Mouse (Mus musculus): Measurements from ENCODE around the gene Nxt2. TPM values are rescaled to one million over a fixed set of nuclear protein-coding genes. Genes with fewer than 3 reads are reported as not detected.
"Not testable (repeated sequence)": the region's sequence is repeated elsewhere in the genome, so short reads cannot be mapped to it uniquely, and the experiment has no call there.

Gene Nxt2
- polyA plus RNA-seq, 1 experiment from 2014 or later, result 26.7 TPM

DNA sequence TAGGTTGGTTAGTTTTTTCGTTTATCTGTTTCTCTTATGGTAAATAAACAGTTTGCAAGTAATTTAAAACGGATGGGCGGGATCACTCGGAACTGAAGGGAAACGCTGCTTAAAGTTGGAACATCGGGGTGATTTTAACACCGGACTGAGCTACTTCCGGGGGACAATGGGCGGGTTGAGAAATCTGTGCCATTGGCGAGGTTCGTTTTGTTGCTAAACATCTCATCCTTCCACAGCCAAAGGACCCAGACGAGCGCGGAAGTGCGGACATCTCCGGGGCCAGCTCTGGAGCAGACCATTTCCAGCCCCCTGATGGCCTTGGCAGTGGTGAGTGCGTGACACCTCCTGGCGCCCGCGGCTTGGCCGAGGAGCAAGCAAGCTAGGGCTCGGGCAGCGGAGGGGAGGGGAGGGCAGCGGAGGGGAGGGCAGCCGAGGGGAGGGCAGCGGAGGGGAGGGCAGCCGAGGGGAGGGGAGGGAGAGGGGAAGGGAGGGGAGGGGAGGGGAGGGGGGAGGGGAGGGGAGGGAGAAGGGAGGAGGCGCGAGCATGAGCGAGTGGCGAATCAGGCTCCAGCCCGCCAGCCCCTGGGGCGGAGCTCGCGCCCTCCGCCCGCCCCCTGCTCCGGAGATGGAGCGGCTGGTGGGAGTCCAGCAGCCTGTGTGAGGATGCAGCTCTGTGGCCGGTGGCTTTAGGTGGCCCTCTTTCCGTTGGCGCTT, 1.6 kb downstream of the Nxt2 start:
- Histone ChIP-seq H3K27ac (ENCODE audit: low read length) (peak overlapping the region; percentile 95), H3K9me3 (ENCODE audit: low read length) (no peaks in the 10 kb centered on the region), H3K4me2 (replicated peaks; ENCODE audit: low read depth, low read length) (peak overlapping the region; percentile 56), H3K4me3 (ENCODE audit: low read length) (peak overlapping the region; percentile 59), H3K36me3 (ENCODE audit: insufficient read depth, low read length) (no peaks in the 10 kb centered on the region), H3K4me1 (ENCODE audit: insufficient read depth, low read length) (no peaks in the 10 kb centered on the region), H3K9ac (replicated peaks; ENCODE audit: low read length) (peak overlapping the region; percentile 67), H3K27me3 (ENCODE audit: insufficient read depth, low read length) (no peaks in the 10 kb centered on the region)
- ATAC-seq (ENCODE audit: low FRiP score, low TSS enrichment), result peak; percentile 99
- 26% methylated on average over 32 of the region's 42 CpGs for WGBS

DNA sequence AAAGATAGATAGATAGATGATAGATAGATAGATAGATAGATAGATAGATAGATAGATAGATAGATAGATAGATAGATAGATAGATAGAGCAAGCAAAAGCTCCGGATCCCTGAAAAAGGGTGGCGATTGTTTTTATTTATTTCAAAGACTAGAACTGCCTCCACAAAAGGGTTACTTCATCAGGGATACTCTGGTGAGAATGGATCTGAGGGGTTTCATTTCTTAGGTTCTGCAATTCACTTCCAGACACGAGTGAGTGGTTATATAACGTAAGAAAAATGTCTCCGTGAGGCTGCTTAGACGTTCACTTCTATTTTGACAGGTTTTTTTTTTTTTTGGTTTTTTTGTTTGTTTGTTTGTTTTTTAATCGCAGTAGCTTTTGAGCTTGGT, 2.2 kb downstream of the Nxt2 start:
- 42% methylated on average over 7 of the region's 7 CpGs for WGBS
- H3K9ac ChIP-seq (replicated peaks; ENCODE audit: low read length), result no peak overlapping the region

DNA sequence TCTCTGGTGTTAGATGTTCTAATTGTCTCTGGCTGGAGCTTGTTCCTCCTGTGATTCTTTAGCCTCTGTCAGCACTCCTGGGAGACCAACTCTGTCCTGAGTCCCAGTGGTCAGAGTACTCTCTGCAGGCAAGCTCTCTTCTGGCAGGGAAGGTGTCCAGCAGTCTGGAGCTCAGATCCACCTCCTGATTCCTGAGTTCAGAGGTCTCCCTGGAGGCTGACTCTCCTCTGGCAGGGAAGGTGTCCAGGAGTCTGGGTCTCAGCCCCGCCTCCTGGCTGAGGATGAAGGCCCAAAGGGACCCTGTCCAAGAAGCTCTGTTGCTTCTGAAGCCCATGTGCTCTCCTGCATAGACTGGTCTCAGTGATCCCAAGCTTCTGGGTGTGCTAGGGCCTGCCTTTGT, 9.6 kb downstream of the Nxt2 start:
- not testable (repeated sequence) for ATAC-seq (ENCODE audit: low FRiP score, low TSS enrichment); H3K4me2 ChIP-seq (replicated peaks; ENCODE audit: low read depth, low read length); H3K36me3 ChIP-seq (ENCODE audit: insufficient read depth, low read length); H3K9me3 ChIP-seq (ENCODE audit: low read length); H3K4me1 ChIP-seq (ENCODE audit: insufficient read depth, low read length); H3K4me3 ChIP-seq (ENCODE audit: low read length); H3K27ac ChIP-seq (ENCODE audit: low read length); H3K9ac ChIP-seq (replicated peaks; ENCODE audit: low read length); H3K27me3 ChIP-seq (ENCODE audit: insufficient read depth, low read length)
- 88% methylated on average over 1 of the region's 1 CpGs for WGBS

More for the DNA sequence above, 2.2 kb downstream of the Nxt2 start:
- Histone ChIP-seq H3K4me2 (replicated peaks; ENCODE audit: low read depth, low read length) (peak overlapping the region; percentile 56), H3K4me1 (ENCODE audit: insufficient read depth, low read length) (no peaks in the 10 kb centered on the region), H3K9me3 (ENCODE audit: low read length) (no peaks in the 10 kb centered on the region), H3K27ac (ENCODE audit: low read length) (no peak overlapping the region), H3K36me3 (ENCODE audit: insufficient read depth, low read length) (no peaks in the 10 kb centered on the region), H3K27me3 (ENCODE audit: insufficient read depth, low read length) (no peaks in the 10 kb centered on the region), H3K4me3 (ENCODE audit: low read length) (peak overlapping the region; percentile 59)
- ATAC-seq (ENCODE audit: low FRiP score, low TSS enrichment), result no peak

DNA sequence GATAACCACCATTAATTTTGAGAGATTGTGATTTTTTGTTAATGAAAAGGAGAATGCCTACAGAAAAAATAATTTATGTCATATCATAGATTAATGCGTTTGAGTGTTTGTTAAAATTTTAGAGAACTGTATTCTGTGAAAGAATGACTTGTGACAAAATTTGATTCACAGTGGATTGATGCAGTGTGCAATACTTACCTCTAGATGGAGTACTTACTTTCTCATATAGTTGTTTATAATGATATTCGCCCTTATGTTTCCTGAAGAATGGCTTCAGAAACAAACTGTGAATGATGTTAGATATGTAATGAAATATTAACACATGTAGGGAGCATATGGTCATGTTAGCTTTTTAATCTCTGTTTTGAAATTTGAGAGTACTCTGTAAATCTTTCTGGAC, 10.5 kb downstream of the Nxt2 start:
- Histone ChIP-seq H3K36me3 (ENCODE audit: insufficient read depth, low read length) (no peaks in the 10 kb centered on the region), H3K4me3 (ENCODE audit: low read length) (no peak overlapping the region), H3K27ac (ENCODE audit: low read length) (no peak overlapping the region), H3K4me2 (replicated peaks; ENCODE audit: low read depth, low read length) (no peak overlapping the region), H3K9me3 (ENCODE audit: low read length) (no peaks in the 10 kb centered on the region), H3K4me1 (ENCODE audit: insufficient read depth, low read length) (no peaks in the 10 kb centered on the region), H3K9ac (replicated peaks; ENCODE audit: low read length) (no peak overlapping the region), H3K27me3 (ENCODE audit: insufficient read depth, low read length) (0 out of 2 replicates have a peak, but pooled peaks cover 3% of the 10 kb centered on the region)
- ATAC-seq (ENCODE audit: low FRiP score, low TSS enrichment), result no peak
- WGBS, result 56% methylated on average over 2 of the region's 2 CpGs

DNA sequence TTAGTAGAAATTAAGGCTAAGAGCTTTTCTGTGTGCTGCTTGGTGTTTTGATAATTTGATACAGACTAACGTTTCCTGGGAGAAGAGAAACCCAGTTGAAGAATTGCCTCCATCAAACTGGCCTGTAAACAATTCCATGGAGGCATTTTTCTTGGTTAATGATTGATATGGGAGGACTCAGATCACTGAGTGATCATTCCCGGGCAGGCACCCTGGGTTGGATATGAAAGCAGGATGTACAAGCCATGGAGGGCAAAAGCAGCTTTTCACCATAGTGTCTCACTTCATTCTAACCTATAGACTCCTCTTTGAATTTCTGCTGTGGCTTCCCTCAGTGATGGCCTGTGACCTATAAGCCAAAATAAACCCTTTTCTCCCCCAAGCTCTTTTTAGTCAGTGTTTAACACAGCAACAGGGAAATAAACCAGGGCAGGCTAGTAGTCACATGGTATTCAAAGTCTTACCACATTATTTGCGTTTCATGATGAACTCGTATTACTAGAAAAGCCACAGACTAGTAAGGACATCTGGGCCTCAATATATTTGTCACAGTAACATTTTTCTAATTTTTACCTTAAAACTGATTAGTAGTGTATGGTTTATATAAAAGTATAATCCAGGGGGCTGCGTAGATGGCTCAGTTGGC, 19.2 kb downstream of the Nxt2 start:
- H3K9ac ChIP-seq (replicated peaks; ENCODE audit: low read length), result no peak overlapping the region
- no peak overlapping the region for H3K4me2 ChIP-seq (replicated peaks; ENCODE audit: low read depth, low read length)
- H3K27me3 ChIP-seq (ENCODE audit: insufficient read depth, low read length), result peaks cover 6% of the 10 kb centered on the region; the same call in 1 of the 2 replicates
- H3K36me3 ChIP-seq (ENCODE audit: insufficient read depth, low read length), result no peaks in the 10 kb centered on the region
- no peaks in the 10 kb centered on the region for H3K9me3 ChIP-seq (ENCODE audit: low read length)
- 70% methylated on average over 5 of the region's 5 CpGs for WGBS
- H3K4me3 ChIP-seq (ENCODE audit: low read length), result no peak overlapping the region
- no peak overlapping the region for H3K27ac ChIP-seq (ENCODE audit: low read length)
- no peak for ATAC-seq (ENCODE audit: low FRiP score, low TSS enrichment)
- no peaks in the 10 kb centered on the region for H3K4me1 ChIP-seq (ENCODE audit: insufficient read depth, low read length)

DNA sequence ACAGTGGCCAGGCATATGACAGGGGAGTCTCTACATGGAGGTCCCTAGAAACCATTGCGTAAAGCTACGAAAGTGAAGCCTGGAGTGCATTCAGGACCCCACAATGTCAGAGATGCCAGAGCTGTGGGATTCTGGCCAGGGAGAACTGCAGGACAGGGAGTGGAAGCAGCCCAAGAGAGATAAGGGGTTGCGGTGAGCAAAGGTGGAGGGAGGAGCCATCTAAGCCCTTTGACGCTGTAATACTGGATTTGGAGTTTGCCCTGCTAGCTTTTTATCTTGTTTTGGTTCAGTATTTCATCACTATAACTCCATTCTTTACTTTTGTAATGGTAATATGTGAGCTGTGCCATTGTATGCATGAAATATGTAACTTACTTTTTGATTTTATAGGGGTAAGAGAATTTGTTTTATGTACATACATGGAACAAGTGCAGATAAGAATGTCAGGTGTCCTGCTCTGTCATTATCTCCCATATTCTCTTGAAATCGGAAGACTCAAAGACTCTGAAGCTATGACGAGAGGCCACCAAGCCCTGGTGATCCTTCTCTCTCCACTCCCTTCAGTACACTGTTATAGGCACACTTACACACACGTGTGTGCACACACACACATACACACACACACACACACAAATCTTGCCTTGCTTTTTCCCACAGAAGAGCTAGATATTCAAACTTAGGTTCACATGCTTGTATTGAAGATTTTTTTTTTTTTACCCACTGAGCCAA, 23.6 kb downstream of the Nxt2 start:
- no peak for ATAC-seq (ENCODE audit: low FRiP score, low TSS enrichment)
- 84% methylated on average over 7 of the region's 7 CpGs for WGBS

DNA sequence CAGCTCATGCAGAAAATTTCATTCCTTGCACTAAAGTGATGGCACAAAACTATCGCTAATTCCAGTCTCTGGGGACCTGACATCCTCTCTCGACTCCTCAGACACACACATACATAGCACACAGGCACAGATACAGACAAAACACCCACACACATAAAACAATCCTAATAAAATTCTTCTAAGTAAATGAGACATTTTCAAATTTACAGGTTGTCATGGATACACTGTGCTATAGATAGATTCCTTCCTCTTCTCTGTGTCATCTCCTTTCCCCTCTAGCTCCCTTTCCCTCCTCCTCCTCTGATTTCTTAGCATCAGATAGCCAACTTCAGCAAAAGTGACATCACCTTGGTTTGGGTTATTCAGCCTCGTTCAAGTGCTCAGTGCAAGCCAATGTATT, 49.5 kb downstream of the Nxt2 start:
- Histone ChIP-seq H3K36me3 (ENCODE audit: insufficient read depth, low read length) (no peaks in the 10 kb centered on the region), H3K9me3 (ENCODE audit: low read length) (no peaks in the 10 kb centered on the region), H3K27ac (ENCODE audit: low read length) (no peak overlapping the region), H3K4me3 (ENCODE audit: low read length) (no peak overlapping the region), H3K9ac (replicated peaks; ENCODE audit: low read length) (no peak overlapping the region), H3K4me1 (ENCODE audit: insufficient read depth, low read length) (no peaks in the 10 kb centered on the region), H3K4me2 (replicated peaks; ENCODE audit: low read depth, low read length) (no peak overlapping the region), H3K27me3 (ENCODE audit: insufficient read depth, low read length) (peaks cover 20% of the 10 kb centered on the region)
- WGBS, result 56% methylated on average over 3 of the region's 3 CpGs
- no peak for ATAC-seq (ENCODE audit: low FRiP score, low TSS enrichment)

More for the DNA sequence above, 23.6 kb downstream of the Nxt2 start:
- Histone ChIP-seq H3K4me1 (ENCODE audit: insufficient read depth, low read length) (no peaks in the 10 kb centered on the region), H3K27me3 (ENCODE audit: insufficient read depth, low read length) (peaks cover 6% of the 10 kb centered on the region; the same call in 1 of the 2 replicates), H3K9me3 (ENCODE audit: low read length) (no peaks in the 10 kb centered on the region), H3K4me3 (ENCODE audit: low read length) (no peak overlapping the region), H3K9ac (replicated peaks; ENCODE audit: low read length) (no peak overlapping the region), H3K4me2 (replicated peaks; ENCODE audit: low read depth, low read length) (no peak overlapping the region), H3K36me3 (ENCODE audit: insufficient read depth, low read length) (no peaks in the 10 kb centered on the region), H3K27ac (ENCODE audit: low read length) (no peak overlapping the region)

DNA sequence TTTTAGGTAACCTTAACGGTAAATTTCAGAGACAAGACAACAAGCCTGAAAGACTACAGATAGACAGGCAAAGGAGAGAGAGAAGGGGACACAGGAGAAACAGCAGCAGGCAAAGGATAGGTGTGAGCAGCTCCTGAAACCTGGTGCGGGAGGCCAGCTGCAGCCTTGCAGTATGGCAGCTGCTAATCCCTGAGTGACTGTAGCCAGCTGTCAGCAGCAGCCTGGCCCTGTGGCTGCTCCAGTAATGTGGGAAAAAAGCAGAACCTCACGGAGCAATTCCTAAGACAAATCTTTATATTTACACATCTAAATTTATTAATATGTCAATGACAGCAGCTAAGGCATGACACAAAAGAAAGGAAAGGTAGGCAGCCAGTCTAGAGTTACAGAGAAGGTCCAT, 50.0 kb downstream of the Nxt2 start:
- ATAC-seq (ENCODE audit: low FRiP score, low TSS enrichment), result no peak
- H3K4me2 ChIP-seq (replicated peaks; ENCODE audit: low read depth, low read length), result no peak overlapping the region
- no peak overlapping the region for H3K9ac ChIP-seq (replicated peaks; ENCODE audit: low read length)
- H3K4me1 ChIP-seq (ENCODE audit: insufficient read depth, low read length), result no peaks in the 10 kb centered on the region
- H3K36me3 ChIP-seq (ENCODE audit: insufficient read depth, low read length), result no peaks in the 10 kb centered on the region
- no peaks in the 10 kb centered on the region for H3K9me3 ChIP-seq (ENCODE audit: low read length)
- no peak overlapping the region for H3K4me3 ChIP-seq (ENCODE audit: low read length)
- peaks cover 18% of the 10 kb centered on the region for H3K27me3 ChIP-seq (ENCODE audit: insufficient read depth, low read length)
- no peak overlapping the region for H3K27ac ChIP-seq (ENCODE audit: low read length)
- 41% methylated on average over 3 of the region's 3 CpGs for WGBS

DNA sequence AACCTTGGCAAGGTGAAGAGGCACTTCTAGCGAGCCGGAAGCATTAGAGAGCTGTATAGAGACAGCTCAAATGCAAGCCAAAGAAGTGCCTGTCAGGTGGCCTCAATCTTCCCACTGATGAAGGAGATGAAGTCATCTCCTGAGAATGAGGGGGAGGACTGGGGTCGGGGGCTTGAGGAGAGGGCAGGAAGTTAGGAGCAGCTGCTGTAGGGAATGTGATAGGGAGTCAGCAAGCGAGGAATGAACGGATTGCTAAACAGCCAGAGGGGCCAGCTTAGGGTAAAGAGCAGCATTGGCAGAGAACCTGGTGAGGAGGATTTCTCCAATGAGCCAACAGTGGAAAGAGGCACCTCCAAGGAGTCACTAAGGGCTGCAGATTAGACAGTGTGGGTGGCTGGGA, 59.3 kb downstream of the Nxt2 start:
- Histone ChIP-seq H3K4me2 (replicated peaks; ENCODE audit: low read depth, low read length) (no peak overlapping the region), H3K4me3 (ENCODE audit: low read length) (no peak overlapping the region), H3K9me3 (ENCODE audit: low read length) (no peaks in the 10 kb centered on the region), H3K9ac (replicated peaks; ENCODE audit: low read length) (no peak overlapping the region), H3K36me3 (ENCODE audit: insufficient read depth, low read length) (no peaks in the 10 kb centered on the region), H3K27ac (ENCODE audit: low read length) (no peak overlapping the region), H3K4me1 (ENCODE audit: insufficient read depth, low read length) (no peaks in the 10 kb centered on the region), H3K27me3 (ENCODE audit: insufficient read depth, low read length) (peaks cover 12% of the 10 kb centered on the region; the same call in 1 of the 2 replicates)
- WGBS, result 34% methylated on average over 5 of the region's 5 CpGs
- ATAC-seq (ENCODE audit: low FRiP score, low TSS enrichment), result peak; percentile 46; the same call in 1 of the 2 replicates
